Mouse (Mus musculus) liver, embryonic 13.5 days (tissue): ENCODE data around the gene Tssk3. TPM values are rescaled to one million over a fixed set of nuclear protein-coding genes. Genes with fewer than 3 reads are reported as not detected.
A peak's percentile ranks its signal among the peaks of the same experiment; 100 is the strongest.
"Not testable (repeated sequence)": the region's sequence is repeated elsewhere in the genome, so short reads cannot be mapped to it uniquely, and the experiment has no call there.

Experiments used
- ATAC-seq: fragments of 200-750 bp; cut with Nextera tagmentation; 2 replicates; pipeline ENCODE4 v1.8.0; 2017; ENCODE audit warnings: low read depth, mild to moderate bottlenecking, moderate number of reproducible peaks, moderate library complexity
- DNase-seq: peaks from one replicate; pipeline ENCODE4 v3.0.0; 2022
- H3K27ac ChIP-seq: fragments of 300-500 bp; sonication (generic); 2 replicates; pipeline ENCODE4 v1.5.1; 2015; ENCODE audit warnings: moderate library complexity, mild to moderate bottlenecking, inconsistent platforms
- H3K27me3 ChIP-seq: fragments of 300-500 bp; sonication (generic); 2 replicates; pipeline ENCODE4 v1.6.1; 2015; ENCODE audit warnings: mild to moderate bottlenecking, inconsistent platforms
- H3K36me3 ChIP-seq: fragments of 300-500 bp; sonication (generic); 2 replicates; pipeline ENCODE4 v1.6.1; 2015; ENCODE audit warnings: mild to moderate bottlenecking, inconsistent platforms
- H3K4me1 ChIP-seq: fragments of 300-500 bp; sonication (generic); replicated peaks from 2 replicates; pipeline ENCODE4 v1.6.1; 2015; ENCODE audit warnings: inconsistent platforms
- H3K4me2 ChIP-seq: fragments of 300-500 bp; sonication (generic); 2 replicates; pipeline ENCODE4 v1.6.1; 2015; ENCODE audit warnings: inconsistent platforms, mild to moderate bottlenecking, moderate library complexity
- H3K4me3 ChIP-seq: fragments of 300-500 bp; sonication (generic); replicated peaks from 2 replicates; pipeline ENCODE4 v1.5.1; 2015; ENCODE audit warnings: mild to moderate bottlenecking, inconsistent platforms
- H3K9ac ChIP-seq: fragments of 300-500 bp; sonication (generic); 2 replicates; pipeline ENCODE4 v1.6.1; 2015; ENCODE audit warnings: mild to moderate bottlenecking, inconsistent platforms
- H3K9me3 ChIP-seq: fragments of 300-500 bp; sonication (generic); replicated peaks from 2 replicates; pipeline ENCODE4 v1.6.1; 2016; ENCODE audit warnings: inconsistent platforms
- WGBS: fragments of 180-500 bp; shearing (Covaris S2); methylation state at CpG from one replicate; pipeline ENCODE4 v1.1.7; 2015; ENCODE audit not compliant: insufficient replicate concordance; 5-methylcytosine and 5-hydroxymethylcytosine counted together
- polyA plus RNA-seq: library from polyadenylated mRNA; unstranded; fragments of >200 nt; fragmentation: Nextera tagmentation; extraction: Ambion mirVana; gene quantifications from 2 replicates; pipeline ENCODE4 v1.2.1, GENCODE M21; 2015

Tssk3 gene
- polyA plus RNA-seq, 1 experiment from 2014 or later = 0.07 TPM

DNA sequence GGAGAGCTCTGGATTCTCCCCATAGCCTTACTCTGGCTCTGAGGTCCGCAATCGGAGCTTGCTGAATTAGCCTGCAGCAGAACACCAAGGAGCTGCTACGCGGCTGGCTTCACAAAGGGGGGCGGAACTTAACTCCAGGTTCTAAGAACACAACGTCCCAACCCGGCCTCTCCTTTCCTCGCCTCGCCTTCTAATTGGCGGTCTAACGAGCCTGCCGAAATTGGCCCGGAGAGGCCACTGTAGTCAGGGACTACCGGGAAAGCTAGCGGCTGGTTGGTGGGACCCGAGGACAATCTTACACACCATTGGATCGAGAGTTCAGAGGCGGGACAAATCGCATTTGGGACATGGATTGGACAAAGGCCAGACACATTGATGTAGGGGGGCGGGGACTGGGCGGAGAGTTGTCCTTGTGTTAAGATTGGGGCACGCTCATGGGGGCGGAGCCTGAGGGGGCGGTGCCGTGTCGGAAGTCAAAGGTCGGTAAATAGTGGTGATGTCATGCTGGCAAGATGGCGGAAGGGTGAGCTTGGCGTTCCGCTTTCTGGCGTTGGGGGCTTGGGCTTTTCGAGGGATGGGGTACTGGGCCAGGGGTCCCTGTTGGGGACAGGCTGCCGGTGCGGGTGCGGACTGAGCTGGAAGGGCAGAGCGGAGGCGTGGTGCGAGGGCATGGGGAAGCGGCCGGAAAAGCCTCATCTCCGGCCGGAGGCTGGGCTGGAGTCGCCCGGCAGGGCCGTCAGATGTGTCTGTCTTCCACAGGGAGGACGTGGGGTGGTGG, 29.4 kb downstream of the Tssk3 start, which contains the start of gene Bsdc1:
Gene Bsdc1 (plus strand): TSS at position 399 of the 778 bp plus-strand sequence.
- ATAC-seq = peak; percentile 93
- peak within 1 kb of the TSS; percentile 94 for H3K9ac ChIP-seq

DNA sequence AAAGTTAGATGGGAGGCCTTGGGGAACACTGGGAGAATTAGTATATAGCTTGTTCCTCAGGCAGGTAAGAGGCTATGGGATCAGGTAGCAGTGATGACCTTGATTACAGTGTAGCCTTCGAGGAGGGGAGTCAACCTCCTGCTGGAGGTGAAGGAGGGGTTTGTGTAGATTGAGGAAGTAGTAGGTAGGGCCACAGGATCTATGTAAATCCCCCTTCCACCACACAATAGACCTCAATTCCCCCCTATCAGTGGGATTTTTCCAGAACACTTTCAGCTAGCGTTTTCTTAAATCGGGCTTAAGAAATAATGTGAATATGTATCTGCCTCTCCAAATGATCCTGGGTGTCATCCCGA, 30.0 kb downstream of the Tssk3 start:
- H3K9me3 ChIP-seq = no peaks in the 10 kb centered on the region
- ATAC-seq = no peak
- DNase-seq = no peak
- H3K36me3 ChIP-seq = peaks cover 19% of the 10 kb centered on the region
- H3K27ac ChIP-seq = peak overlapping the region; percentile 86
- peak overlapping the region; percentile 82 for H3K9ac ChIP-seq
- peak overlapping the region; percentile 67 for H3K4me3 ChIP-seq
- peak overlapping the region; percentile 91 for H3K4me2 ChIP-seq
- H3K4me1 ChIP-seq = peaks cover 47% of the 10 kb centered on the region
- 2% methylated on average over 4 of the region's 4 CpGs for WGBS
- H3K27me3 ChIP-seq = no peaks in the 10 kb centered on the region

More for the DNA sequence above, 29.4 kb downstream of the Tssk3 start, which contains the start of gene Bsdc1:
- H3K4me3 ChIP-seq = peak within 1 kb of the TSS; percentile 87
- H3K4me2 ChIP-seq = peak within 1 kb of the TSS; percentile 91
- H3K4me1 ChIP-seq = peaks cover 51% of the 10 kb centered on the region
- H3K9me3 ChIP-seq = no peaks in the 10 kb centered on the region
- WGBS = under 1% methylated on average over 46 of the region's 46 CpGs
- H3K36me3 ChIP-seq = peaks cover 25% of the 10 kb centered on the region
- H3K27me3 ChIP-seq = no peaks in the 10 kb centered on the region
- peak; percentile 100 for DNase-seq
- peak within 1 kb of the TSS; percentile 100 for H3K27ac ChIP-seq

DNA sequence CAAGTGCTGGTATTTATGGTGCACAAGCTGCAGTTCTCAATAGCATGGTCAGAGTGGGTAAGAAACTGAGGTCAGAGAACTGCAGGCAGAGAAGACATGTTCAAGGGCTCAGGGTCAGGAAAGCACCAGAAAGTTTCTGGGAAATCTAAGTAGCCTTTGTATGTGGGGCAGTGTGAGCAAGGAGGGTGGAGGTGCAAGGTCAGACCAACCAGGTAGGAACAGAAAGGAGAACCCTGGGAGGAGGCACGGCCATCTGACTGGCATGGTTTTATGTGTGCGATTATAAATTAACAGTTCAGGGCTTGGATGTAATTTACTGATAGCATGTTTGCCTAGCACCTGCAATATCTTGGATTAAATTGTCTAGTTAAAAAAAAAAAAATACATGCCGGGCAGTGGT, 31.1 kb downstream of the Tssk3 start:
- ATAC-seq = no peak
- Histone ChIP-seq H3K27ac (no peak overlapping the region), H3K27me3 (no peaks in the 10 kb centered on the region), H3K4me3 (no peak overlapping the region), H3K36me3 (peaks cover 8% of the 10 kb centered on the region; the same call in 1 of the 2 replicates), H3K4me1 (peaks cover 40% of the 10 kb centered on the region), H3K9ac (no peak overlapping the region), H3K4me2 (no peak overlapping the region), H3K9me3 (no peaks in the 10 kb centered on the region)
- 80% methylated on average over 3 of the region's 3 CpGs for WGBS
- no peak for DNase-seq

DNA sequence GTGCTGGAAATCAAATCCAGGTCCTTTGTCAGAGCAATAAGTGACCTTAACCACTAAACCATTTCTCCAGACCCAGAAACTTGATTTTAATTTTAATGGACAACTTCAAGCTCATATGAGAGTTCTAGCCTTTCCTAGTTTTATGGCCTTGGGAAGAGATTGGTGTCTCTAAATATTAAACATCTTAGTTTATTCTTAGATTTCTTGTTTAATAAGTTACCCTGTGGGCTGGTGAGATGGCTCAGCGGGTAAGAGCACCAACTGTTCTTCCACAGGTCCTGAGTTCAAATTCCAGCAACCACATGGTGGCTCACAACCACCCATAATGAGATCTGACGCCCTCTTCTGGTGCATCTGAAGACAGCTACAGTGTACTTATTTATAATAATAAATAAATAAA, 33.5 kb downstream of the Tssk3 start:
- not testable (repeated sequence) for DNase-seq, H3K27me3 ChIP-seq, H3K27ac ChIP-seq, H3K4me2 ChIP-seq, H3K36me3 ChIP-seq, H3K4me3 ChIP-seq, ATAC-seq, H3K9ac ChIP-seq, H3K9me3 ChIP-seq
- H3K4me1 ChIP-seq = peaks cover 16% of the 10 kb centered on the region
- 61% methylated on average over 2 of the region's 2 CpGs for whole genome bisulfite sequencing

DNA sequence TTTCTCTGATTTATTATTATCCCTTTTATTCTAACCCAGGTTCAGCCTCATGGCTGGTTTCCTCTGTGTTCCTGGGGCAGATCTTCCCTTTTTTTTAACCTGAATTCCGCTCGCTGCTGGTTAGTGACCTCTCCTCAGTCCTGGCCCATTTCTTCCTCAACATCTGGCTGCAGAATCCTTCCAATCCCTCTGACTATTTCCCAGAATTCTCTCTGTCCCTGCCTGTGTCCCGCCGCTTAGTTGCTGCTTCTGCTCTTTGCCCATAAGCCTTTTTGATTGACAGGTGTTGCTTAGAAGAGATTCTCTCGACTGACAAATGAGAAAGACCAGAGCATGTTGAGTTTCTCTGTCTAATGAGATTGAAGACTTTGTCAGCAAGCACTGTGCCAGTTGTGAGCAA, 34.7 kb downstream of the Tssk3 start:
- WGBS = 46% methylated on average over 5 of the region's 5 CpGs
- no peak for ATAC-seq

DNA sequence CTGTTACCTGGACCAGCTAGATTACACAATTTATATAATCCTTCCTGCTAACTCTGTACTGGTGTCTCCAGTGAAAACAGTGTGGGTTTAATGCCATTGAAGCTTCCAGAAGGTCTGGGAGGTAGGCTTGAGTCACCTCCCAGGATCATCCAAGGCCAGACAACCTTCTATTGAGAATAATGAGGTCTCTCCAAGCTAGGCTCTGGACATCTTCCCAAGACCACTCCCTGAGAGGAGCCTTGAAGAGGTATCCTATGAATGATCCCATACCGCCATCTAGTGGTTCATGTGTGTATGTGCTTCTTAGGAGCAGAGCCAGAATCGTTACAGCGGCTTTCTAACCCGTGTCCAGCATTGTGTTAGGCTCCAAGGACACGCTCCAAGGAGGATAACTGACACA, 35.6 kb downstream of the Tssk3 start:
- Histone ChIP-seq H3K4me3 (no peak overlapping the region), H3K4me1 (peaks cover 8% of the 10 kb centered on the region), H3K9ac (no peak overlapping the region), H3K27ac (no peak overlapping the region), H3K36me3 (no peaks in the 10 kb centered on the region), H3K27me3 (no peaks in the 10 kb centered on the region), H3K9me3 (no peaks in the 10 kb centered on the region), H3K4me2 (no peak overlapping the region)
- 5% methylated on average over 5 of the region's 5 CpGs for WGBS
- ATAC-seq = peak; percentile 73
- peak; percentile 53 for DNase-seq

More for the DNA sequence above, 34.7 kb downstream of the Tssk3 start:
- Histone ChIP-seq H3K9ac (no peak overlapping the region), H3K4me1 (peaks cover 12% of the 10 kb centered on the region), H3K9me3 (no peaks in the 10 kb centered on the region), H3K27ac (no peak overlapping the region), H3K36me3 (no peaks in the 10 kb centered on the region), H3K4me2 (no peak overlapping the region), H3K4me3 (no peak overlapping the region), H3K27me3 (no peaks in the 10 kb centered on the region)
- no peak for DNase-seq

DNA sequence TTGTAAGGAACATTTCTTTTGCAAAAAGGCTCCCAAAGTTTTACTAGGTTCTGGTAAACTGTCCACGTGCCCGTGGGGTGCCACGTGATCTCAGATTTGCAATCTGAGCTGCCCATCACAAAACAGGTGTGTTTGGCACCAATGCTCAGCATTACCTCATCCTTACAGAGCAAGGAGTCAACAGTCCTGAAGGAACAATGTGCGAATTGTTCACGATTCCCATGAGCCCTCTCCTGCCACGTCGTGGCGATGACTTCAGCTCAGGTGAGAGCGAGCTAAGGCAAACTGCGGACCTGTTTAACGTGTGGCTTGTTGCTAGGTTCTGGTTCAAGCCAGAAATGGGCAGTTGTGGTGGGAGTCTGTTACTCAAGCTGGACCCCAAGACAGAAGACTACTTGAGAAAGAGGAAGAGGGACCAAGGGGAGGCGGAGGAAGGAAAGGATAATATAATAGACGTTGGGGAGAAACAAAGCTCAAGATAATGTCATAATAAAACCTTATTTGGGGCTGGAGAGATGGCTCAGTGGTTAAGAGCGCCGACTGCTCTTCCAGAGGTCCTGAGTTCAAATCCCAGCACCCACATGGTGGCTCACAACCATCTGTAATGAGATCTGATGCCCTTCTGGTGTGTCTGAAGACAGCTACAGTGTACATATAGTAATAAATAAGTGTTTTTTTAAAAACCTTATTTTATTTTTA, 39.2 kb downstream of the Tssk3 start:
- Histone ChIP-seq H3K27me3 (no peaks in the 10 kb centered on the region), H3K36me3 (no peaks in the 10 kb centered on the region), H3K9me3 (no peaks in the 10 kb centered on the region), H3K9ac (no peak overlapping the region), H3K4me2 (no peak overlapping the region), H3K4me1 (peaks cover 16% of the 10 kb centered on the region), H3K27ac (no peak overlapping the region), H3K4me3 (no peak overlapping the region)
- ATAC-seq (no peak), DNase-seq (no peak)
- 70% methylated on average over 15 of the region's 15 CpGs for WGBS

DNA sequence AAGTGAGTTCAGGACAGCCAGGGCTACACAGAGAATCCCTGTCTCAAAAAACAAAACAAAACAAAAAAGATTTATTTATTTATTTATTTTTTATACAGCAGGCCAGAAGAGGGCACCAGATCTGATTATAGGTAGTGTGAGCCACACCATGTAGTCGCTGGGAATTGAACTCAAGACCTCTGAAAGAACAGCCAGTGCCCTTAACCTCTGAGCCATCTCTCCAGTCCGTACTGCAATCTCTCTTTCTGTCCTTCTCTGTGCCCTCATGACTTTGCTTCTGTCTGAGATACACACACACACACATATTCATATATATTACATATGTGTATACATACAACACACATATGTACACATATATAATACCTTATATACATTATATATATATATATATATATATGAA, 40.0 kb downstream of the Tssk3 start:
- Histone ChIP-seq H3K9me3 (no peaks in the 10 kb centered on the region), H3K27me3 (no peaks in the 10 kb centered on the region), H3K36me3 (no peaks in the 10 kb centered on the region), H3K4me1 (peaks cover 16% of the 10 kb centered on the region), H3K27ac (no peak overlapping the region), H3K9ac (no peak overlapping the region), H3K4me2 (no peak overlapping the region), H3K4me3 (no peak overlapping the region)
- DNase-seq (no peak), ATAC-seq (no peak)
- WGBS = 73% methylated on average over 2 of the region's 2 CpGs

DNA sequence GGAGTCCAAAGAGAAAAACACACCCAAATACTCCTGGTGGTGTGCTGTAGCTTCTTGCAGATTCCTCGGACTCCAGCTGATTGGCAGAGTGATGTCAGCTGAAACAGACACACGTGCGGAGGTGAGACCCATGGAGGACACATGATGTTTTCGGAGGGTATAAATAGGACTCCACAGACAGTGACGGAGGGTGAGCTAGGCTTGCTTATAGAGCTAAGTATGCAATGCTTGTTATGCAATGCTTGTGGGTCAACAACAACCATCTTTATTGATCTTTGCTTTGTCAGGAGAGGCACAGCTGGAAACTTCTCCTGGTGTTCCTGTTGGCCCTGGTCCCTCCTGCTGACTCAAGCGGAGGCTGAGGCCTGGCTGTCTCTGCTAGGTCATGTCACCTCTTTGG, 42.1 kb downstream of the Tssk3 start:
- WGBS = 80% methylated on average over 6 of the region's 6 CpGs
- no peaks in the 10 kb centered on the region for H3K9me3 ChIP-seq
- no peak overlapping the region for H3K9ac ChIP-seq
- H3K4me1 ChIP-seq = peaks cover 20% of the 10 kb centered on the region
- H3K27me3 ChIP-seq = peaks cover 1% of the 10 kb centered on the region
- H3K4me3 ChIP-seq = no peak overlapping the region
- no peak for DNase-seq
- no peak for ATAC-seq
- H3K27ac ChIP-seq = no peak overlapping the region
- no peak overlapping the region for H3K4me2 ChIP-seq
- H3K36me3 ChIP-seq = no peaks in the 10 kb centered on the region

DNA sequence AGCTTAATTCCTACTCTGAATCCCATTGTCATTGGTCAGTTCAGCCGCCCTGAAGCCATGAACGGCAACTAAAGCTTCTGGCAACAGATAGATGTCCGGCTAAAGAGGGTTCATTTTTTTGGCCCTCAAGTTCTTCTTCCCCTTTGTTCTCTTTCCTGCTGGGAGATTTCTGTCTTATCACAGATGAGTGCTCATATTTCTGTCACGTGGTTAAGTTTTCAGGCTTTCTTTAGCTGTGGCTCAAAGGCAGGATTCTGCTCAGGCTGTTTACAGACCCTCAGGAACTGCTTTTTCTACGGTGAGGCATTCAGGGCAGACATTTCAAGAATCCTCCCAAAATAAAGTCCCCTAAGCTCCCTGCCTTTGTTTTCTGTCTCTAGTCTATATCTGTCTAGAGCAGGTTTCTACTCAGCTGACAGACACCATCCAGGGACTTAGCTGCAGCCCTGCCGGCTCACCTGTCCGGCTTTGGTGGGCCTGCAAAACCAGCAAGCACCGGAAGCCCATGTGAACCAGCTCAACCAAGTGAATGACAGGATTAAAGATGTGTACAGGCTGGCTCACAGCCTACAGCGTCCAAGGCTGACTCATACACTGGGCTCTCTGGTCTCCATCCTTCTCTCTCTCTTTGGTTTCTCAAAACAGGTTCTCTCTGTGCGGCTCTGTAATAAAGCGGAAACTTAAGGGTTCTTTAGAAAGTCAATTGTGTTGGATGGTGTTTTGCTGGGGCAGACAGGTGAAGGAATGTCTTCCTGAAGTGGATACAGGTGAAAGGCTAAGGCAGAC, 42.9 kb downstream of the Tssk3 start:
- Histone ChIP-seq H3K9me3 (no peaks in the 10 kb centered on the region), H3K27me3 (peaks cover 9% of the 10 kb centered on the region), H3K4me3 (no peak overlapping the region), H3K4me2 (no peak overlapping the region), H3K4me1 (peaks cover 20% of the 10 kb centered on the region), H3K27ac (no peak overlapping the region), H3K36me3 (no peaks in the 10 kb centered on the region), H3K9ac (no peak overlapping the region)
- DNase-seq (no peak), ATAC-seq (no peak)
- 61% methylated on average over 11 of the region's 11 CpGs for WGBS

DNA sequence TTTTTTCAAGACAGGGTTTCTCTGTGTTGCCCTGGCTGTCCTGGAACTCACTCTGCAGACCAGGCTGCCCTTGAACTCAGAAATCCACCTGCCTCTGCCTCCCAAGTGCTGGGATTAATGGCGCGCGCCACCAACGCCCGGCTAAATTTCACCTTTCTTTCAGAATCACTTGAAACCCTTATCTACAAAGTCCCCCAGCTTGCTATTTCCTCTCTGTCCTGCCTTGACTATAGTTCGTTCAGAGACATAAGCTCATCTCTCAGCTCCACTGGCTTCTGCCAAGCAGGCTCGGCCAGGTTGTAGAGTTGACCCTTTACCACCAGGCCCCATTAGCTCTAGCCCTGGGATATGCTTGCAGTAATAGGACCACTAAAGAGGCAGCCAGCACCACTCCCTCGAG, 43.5 kb downstream of the Tssk3 start:
- no peak overlapping the region for H3K4me2 ChIP-seq
- no peaks in the 10 kb centered on the region for H3K9me3 ChIP-seq
- ATAC-seq (no peak), DNase-seq (no peak)
- no peaks in the 10 kb centered on the region for H3K36me3 ChIP-seq
- 38% methylated on average over 8 of the region's 8 CpGs for WGBS
- H3K4me1 ChIP-seq = peaks cover 20% of the 10 kb centered on the region
- H3K9ac ChIP-seq = no peak overlapping the region
- H3K27me3 ChIP-seq = peaks cover 15% of the 10 kb centered on the region
- H3K4me3 ChIP-seq = no peak overlapping the region
- H3K27ac ChIP-seq = no peak overlapping the region
